Mouse (Mus musculus) C2C12 (cell line): ENCODE measurements at regions not wholly inside any gene's neighbourhood (a gene's known extent, or its start where the extent isn't known, plus 50 kb on each side); places are given as distances from the start of the nearest gene placed in this dataset.

ENCODE experiments used
- CEBPB ChIP-seq: IDR thresholded peaks from one replicate; pipeline ENCODE4 v1.6.1; 2011; ENCODE audit warnings: low read depth, mild to moderate bottlenecking, control low read depth, moderate library complexity
- CTCF ChIP-seq: IDR thresholded peaks from one replicate; pipeline ENCODE4 v1.5.1; 2011; ENCODE audit not compliant: control insufficient read depth, insufficient read depth, insufficient read length
- MYOD1 ChIP-seq: IDR thresholded peaks from one replicate; pipeline ENCODE4 v1.6.1; 2011; ENCODE audit warnings: low read depth; ENCODE audit not compliant: control insufficient read depth, insufficient read length
- USF1 ChIP-seq: IDR thresholded peaks from one replicate; pipeline ENCODE4 v1.6.1; 2011; ENCODE audit warnings: low read depth, mild to moderate bottlenecking, control low read depth, moderate library complexity

GRCm38 (mm10) chr19:25813651-25814050 is 141.4 kb downstream of the Dmrt2 start:
- TF ChIP-seq CTCF = no peak
- no peak for TF ChIP-seq USF1
- no peak for TF ChIP-seq CEBPB
- no peak for TF ChIP-seq MYOD1
